Mouse (Mus musculus) T-helper 1 cell (primary cell): ENCODE measurements around the gene Tnfsfm13.

ENCODE experiments used
- in situ Hi-C: fragments of 300-600 bp; cut with MboI, MseI; formaldehyde crosslinking; loops from one replicate; pipeline ENCODE4 v1.15.1; 2025; ENCODE audit warnings: high pct_unique_total_duplicates

Gene Tnfsfm13

DNA sequence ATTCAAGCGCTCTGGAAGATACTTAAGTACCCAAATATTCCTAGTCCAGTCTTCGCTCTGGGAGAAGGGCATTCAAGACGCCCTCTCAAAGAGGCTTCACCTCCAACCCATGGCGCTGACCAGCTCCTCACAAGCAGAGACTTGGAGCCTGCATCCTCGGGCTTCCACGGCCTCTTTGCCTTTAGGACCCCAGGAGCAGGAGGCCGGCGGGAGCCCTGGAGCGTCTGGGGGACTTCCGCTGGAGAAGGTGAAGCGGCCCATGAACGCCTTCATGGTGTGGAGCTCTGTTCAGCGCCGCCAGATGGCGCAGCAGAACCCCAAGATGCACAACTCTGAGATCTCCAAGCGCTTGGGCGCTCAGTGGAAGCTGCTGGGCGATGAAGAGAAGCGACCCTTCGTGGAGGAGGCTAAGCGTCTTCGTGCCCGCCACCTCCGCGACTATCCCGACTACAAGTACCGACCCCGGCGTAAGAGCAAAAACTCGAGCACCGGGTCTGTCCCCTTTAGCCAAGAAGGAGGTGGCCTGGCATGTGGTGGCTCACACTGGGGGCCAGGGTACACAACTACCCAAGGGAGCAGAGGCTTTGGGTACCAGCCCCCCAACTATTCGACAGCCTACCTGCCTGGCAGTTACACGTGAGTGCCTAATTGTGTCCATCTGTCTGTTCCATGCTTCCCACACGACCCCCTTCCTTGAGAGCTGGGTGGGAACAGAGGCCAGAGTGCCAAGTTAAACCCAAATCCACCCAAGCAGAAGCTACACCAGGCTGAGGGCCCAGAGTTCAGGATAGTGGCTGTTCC, 40.4 kb downstream of the Tnfsfm13 start, which contains the start of gene Sox15:
Gene Sox15 (plus strand): TSS at position 51 of the 801 bp plus-strand sequence.
- in situ Hi-C loops, result no loop called here

DNA sequence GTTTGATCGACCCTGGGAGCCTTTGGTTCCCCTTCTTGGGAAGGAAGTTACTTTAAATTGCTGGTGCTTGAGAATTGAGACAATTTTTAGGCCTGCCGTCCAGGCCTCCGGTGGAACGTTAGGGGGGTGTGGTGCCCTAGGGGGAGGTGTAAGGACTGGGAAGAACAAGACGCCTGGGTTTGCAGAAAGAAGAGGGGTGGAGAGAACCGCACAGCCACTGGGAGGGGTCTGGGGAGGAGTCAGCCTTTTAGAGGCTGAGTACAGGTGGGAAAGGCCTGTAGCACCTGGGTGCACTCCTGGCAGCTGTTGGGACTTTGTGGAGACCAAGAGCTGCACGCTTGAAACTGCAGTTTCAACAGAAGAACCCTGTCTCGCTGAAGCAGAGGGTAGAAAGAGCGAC, 41.1 kb downstream of the Tnfsfm13 start:
- in situ Hi-C loops, result no loop called here

DNA sequence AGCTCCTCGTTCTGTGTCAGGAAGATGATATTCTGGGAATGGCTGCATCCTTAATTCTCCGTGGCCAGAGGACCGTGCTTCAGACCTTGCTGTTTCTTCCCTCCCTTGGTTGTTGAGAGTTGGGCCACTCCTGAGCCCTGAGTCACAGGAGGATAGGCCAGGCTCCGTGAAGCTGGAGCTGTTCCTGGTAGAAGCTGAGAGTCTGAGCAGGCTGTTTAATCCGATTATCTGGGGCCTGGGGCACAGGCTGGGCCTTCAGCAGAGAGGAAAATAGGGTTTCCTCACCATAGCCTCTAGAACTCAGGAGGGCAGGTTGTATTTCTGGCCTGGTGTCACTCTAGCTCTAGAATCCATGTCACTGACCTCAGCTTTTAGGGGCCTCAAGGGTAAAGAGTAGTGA, 42.5 kb downstream of the Tnfsfm13 start:
- in situ Hi-C loops, result no loop called here

DNA sequence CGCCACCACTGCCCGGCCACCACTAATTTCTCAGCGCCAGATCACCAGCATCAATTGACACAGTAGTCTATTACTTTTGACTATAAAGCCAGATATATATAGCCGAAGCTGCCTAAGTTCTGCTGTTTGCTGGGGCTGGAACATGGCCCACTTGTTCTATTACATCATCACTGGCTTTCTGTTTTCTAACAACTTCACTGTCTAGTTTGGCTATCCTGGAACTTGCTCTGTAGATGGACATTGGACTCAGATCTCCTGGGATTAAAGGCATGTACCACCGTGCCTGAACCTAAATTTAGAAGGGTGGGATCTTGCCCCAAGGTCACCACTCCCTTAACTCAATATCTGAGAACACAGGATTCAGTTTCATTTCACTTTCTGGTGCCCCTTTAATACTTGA, 50.0 kb downstream of the Tnfsfm13 start:
- in situ Hi-C loops, result no loop called here

DNA sequence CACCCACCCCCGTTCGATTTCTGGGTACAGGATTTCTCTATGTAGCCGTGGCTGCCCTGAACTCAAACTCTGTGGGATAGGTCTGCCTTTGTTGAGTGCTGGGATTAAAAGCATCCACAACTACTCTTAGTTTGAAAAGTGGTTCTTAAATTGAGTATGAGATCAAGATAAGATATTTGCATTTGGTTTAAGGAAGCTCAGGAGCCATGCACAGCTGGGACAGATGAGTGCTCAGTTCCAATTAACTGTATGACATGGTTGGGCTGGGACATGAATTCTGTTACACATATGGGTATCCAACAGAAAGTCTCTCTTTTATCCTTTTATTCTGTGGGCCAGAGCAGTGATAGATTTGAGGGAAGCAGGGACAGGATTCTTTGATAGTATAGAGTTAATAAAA, 60.4 kb downstream of the Tnfsfm13 start:
- in situ Hi-C loops, result no loop called here

DNA sequence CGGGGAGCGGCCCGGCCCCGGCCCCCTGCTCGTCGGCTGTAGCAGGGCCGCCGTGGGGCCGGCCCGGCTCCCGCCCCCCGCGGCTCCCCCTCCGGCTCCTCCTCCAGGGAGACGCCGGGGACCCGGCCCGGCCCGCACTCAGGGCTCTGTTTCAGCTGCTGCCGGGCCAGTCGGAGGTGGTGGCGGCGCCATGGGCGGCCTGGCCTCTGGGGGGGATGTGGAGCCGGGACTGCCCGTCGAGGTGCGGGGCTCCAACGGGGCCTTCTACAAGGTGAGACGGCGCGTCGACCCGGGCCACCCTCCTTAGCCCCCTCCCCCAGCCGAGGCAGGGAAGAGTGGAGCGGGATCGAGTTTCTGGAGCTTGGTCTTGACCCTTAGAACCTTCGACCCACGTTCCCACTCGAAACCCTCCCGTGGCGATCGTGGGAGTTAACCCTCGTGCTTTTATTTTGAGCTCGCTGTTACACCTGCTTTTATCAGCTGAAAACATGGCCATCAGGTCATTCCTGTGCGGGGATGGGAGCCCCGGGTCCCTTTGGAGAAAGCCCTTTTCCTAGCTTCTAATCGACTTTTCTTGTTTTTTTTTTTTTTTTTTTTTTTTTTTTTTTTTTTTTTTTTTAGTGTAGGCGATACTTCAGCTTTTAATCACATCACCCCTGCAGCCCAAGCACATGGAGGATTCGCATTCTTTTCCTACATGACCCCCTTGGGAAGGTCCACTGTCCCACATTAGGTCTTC, 62.6 kb downstream of the Tnfsfm13 start:
- in situ Hi-C loops, result no loop called here
